Mouse (Mus musculus): ENCODE results near the gene Vps9d1.
"Not testable (repeated sequence)": the region's sequence is repeated elsewhere in the genome, so short reads cannot be mapped to it uniquely, and the experiment has no call there.

The Vps9d1 gene

GRCm38 (mm10) chr8:123252925-123253324, 1.2 kb downstream of the Vps9d1 start:
- no peak for DNase-seq

DNA sequence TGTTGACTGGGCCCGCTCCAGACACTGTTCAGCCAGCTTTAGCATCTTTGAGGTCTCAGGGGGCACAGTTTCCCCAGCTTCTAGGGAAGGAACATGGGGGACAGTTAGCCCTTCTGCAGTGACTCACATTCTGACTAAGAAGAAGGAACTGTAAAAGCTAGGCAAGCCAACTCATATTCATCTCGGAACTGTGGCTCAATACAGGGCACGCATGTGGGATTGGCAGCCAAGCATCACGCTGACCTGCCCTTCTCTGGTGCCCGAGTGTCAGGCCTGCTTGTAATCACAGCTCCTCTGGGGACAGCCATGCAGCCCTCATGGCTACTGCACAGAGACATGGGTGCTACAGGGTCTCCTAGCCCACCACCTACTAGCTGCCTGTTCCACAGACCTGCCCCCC, 3.2 kb downstream of the Vps9d1 start:
- no peak for DNase-seq

DNA sequence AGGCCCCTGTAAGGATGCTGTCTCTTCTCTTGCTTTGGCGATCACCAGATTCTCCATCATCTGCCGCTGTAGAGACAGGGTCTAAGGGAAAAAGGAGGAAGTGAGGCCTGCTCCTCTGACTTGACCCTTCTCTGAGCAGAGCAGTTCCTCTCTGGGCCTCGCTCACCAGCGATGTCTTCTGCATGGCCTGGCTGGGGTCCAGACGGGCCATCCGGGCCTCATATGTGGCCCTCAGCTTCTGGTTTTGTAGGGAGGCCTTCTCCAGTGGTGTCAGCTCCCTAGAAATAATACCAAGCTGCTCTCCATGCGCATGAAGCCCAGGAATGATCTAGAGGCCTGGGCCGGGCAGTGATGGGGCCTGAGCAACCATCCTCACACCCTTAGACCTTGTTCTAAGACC, 5.6 kb downstream of the Vps9d1 start:
- no peak for DNase-seq

GRCm38 (mm10) chr8:123247748-123248147, 6.4 kb downstream of the Vps9d1 start:
- DNase-seq = no peak

DNA sequence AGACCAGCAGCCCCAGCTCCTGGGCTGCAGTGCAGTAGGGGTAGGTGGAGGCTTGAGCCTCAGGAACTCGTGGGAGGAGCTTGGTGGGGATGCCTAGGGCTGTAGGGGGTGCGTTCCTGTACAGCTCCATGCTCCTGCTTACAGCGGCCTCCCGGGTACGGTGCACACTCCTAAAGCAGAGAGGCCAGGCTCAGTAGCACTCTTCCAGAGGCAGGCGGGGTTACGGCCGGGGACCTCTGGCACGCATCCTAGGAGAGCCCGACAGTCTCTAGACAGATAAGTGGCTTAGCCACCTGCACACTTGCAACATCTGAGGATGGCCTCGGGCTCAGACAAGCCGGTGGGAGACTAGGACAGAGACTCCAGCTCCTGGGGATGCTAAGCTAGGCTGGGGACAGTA, 8.6 kb downstream of the Vps9d1 start:
- DNase-seq = no peak

GRCm38 (mm10) chr8:123244382-123244781, 9.8 kb downstream of the Vps9d1 start:
- no peak for DNase-seq

GRCm38 (mm10) chr8:123243053-123243452, 11.1 kb downstream of the Vps9d1 start:
- no peak for DNase-seq

DNA sequence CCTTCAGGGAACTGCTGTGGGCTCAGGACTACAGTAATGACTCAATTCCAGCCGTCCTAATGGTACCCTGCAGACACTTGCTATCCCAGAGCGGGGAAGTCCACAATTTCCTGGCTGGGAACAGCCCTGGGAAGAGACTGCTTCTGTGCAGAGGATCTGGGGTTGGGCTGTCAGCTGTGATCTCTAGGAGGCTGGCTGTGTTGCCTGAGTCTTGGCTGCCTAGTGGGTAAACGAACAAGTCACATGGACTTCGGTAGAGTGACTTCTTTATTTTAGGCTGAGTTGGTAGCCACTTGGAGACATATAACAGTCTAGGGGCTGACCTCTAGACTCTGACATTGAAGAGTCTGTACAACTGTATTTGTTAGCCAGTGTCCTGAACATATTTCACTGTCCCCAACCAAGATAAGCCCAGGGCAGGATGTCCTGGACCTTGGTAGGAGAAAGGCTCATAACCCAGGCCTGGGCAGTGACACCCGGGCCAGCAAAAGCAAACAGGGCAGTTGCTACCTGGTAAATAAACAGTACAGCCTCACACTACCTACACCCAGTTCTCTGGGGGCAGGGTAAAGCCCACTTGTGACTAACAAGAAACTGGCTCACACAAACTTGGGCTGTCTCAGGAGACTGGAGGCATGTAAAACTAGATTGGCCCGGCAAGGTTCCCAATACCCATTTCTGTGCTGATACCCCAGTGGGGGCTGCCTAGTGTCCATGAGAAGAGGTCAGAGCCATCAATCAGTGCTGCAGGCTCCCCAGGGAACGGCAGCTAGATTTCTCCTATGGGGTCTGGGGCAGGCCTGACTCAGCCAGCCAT, 11.8 kb downstream of the Vps9d1 start:
- no peak for DNase-seq

GRCm38 (mm10) chr8:123239398-123239797, 14.8 kb downstream of the Vps9d1 start:
- DNase-seq = no peak

DNA sequence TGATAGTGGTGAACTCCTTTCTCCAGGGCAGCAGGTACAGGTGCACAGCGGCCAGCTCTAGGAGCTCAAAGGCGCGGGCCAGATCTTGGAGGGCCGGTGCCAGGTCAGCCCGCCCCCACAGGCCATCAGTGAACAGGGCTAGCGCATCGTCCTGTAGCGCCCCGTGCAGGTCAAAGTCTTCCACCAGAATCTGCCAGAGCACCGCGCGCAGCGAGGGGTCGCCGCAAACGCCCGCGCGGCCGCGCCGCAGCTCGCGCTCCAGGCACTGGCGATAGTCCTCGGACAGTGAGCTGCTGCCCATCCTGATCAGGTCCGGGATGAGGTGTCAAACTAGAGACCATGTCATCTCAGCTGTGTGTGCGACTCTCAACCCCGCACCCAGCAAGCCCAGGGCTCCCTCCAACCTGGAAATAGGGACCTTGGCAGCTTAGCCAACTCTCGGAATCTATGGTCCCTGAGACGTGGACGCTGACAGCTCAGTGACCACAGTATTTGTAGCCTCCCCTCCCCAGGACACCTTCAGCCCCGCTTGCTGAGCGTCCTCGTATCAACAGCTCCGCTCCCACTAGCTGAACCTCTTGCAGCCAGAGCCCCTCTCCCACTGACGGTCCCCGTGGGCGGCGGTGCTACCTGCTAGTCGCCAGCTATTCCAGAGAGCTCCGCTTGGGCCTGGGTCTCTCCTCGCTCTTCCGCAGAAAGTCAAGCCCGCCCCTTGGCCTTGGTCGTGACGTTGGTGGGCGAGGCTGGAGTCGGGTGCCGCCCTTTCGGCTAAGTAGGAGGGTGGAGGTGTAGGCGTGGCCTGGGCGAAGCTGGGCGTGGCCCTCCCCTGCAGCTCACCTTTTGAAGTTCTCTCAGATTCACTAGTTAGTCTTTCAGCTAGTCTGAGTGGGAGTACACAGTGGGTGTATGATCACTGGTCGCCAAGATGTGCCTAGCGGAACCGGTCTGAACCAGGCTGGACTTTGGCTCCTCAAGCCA, 18.3 kb downstream of the Vps9d1 start, which contains the start of gene Spata2l:
TSS of gene Spata2l (minus strand) at position 714 of the 978 bp plus-strand sequence.
- DNase-seq = peak; percentile 96

- DNase-seq = peak in 1 of 2 experiments; percentile 29
These were observed 19.1 kb downstream of the Vps9d1 start for GRCm38 (mm10) chr8:123234918-123235519.

DNA sequence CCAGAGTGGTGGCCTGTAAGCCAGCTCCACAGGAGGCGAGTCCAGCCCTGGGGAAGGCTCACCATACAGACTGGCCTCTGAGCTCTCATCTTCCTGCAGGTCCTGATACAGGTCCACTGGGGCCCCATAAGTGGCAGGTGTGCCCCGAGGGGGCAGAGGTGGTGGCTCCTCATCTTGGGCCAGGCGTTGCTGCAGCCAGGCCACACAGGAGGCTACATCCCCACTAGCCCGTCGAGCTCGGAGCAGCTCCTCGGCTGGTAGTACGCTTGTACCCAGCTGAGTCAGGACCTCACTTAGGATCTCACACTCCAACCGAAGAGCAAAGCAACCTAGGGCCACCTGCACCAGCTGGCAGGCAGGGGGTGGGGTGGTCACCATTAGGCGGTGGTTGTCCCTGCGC, 20.4 kb downstream of the Vps9d1 start:
- no peak for DNase-seq

DNA sequence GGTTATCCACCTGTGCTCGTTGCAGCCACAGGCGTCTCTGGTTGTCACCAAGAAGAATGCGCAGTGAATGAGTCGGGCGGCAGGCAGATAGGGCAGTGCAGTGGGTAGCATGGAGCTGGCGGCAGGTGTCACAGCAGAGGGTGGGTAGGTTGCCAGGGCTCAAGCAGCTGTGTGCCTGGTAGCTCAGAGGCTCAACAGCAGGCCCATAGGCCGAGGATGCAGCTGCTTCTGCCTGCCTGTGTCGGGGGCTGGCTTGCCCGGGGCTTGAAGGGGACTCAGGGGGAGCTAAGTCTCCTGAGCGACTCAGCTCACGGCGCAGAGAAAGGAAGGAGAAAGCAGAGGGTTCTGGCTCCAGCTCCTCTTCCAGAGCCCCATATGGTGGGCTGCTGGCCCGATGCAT, 20.8 kb downstream of the Vps9d1 start:
- DNase-seq = no peak

DNA sequence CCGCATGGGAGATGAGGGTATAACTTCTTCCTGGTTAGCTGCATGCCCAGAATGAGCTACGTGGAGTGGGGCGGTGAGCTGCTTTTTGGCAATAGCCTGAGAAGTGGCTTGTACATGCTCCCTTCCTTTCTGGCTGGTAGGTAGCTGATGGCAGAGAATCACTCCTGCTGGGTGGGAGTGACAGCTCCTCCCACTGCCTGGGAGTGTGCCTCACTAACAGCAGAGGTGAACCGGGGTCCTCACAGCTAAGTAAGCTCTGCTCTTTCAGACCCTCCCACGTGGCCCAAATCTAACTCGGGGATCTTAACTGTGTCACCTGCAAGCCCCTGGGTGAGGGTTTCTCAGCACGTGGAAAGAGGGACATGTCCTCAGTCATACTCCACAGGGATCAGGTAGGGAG, 21.6 kb downstream of the Vps9d1 start:
- no peak for DNase-seq

- no peak for DNase-seq
These were observed 22.4 kb downstream of the Vps9d1 start for GRCm38 (mm10) chr8:123231742-123232141.

GRCm38 (mm10) chr8:123230326-123230725, 23.8 kb downstream of the Vps9d1 start:
- not testable (repeated sequence) for DNase-seq

DNA sequence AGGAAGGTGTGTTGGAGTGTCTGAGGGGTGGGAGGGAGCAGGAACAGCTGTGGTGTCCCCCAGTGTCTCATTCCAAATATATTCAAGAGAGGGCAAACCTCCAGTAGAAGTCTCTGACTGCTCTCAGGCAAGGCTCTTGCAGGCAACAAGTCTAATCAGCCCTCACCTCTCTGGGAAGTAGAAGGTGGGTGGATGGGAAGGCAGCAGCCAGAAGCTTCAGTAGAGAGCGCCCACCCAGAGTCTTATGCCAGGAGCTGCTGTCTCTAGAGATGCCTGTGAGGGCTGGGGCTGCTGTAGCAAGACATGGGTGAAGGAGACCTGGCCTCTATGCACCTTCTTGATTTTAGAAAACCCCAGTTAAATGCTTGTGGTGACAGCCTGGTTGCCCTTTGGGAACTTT, 25.7 kb downstream of the Vps9d1 start:
- no peak for DNase-seq

DNA sequence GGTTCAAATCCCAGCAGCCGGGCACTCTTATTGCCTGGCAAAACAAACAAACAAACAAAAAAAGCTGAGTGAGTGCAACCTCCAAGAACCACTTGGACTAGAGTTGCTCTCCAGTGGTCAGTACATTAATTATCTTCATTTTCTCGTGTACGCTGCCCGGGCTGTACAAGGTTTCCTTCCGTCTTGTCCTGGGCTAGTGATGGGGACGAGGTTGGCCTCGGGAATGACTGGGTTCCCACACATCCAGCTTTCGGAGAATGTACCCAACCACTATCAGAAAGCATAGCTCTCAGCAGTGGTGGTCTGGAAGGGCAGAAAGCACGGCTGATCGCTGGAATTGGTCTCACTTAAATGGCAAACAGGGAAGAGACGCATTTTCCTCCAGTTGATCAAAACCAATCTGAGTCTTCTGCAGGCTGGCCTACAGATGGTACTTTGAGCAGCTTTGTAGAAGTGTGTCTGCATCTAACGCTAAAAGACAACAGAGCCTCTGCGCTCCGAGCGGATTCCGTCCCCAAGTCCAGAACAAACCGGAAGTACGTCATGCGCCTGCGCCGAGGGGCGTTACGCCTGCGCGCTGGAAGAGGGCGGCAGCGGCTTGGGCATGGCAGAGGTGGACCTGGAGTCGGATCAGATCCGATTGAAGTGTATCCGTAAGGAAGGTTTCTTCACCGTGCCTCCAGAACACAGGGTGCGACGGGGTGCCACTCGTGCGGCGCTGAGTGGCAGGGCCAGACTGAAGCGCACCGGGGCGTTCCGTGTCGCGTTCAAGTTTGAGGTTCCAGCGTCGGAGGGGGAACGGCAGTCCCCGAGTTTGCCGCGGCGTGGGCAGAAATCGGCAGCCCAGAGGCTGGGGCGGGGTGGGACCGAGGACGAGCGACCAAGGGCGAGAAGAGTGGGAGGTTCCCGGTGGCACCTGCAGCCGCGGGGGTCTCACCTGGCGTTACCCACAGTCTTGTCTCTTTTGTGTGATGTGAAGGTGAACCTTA, 29.6 kb downstream of the Vps9d1 start, which contains the start of gene Cdk10:
TSS of gene Cdk10 (plus strand) at position 565 of the 989 bp plus-strand sequence.
- peak; percentile 87 to 89 for DNase-seq

GRCm38 (mm10) chr8:123220917-123221316, 33.2 kb downstream of the Vps9d1 start:
- no peak for DNase-seq

- no peak for DNase-seq
These were observed 38.7 kb downstream of the Vps9d1 start for GRCm38 (mm10) chr8:123215430-123215829.

DNA sequence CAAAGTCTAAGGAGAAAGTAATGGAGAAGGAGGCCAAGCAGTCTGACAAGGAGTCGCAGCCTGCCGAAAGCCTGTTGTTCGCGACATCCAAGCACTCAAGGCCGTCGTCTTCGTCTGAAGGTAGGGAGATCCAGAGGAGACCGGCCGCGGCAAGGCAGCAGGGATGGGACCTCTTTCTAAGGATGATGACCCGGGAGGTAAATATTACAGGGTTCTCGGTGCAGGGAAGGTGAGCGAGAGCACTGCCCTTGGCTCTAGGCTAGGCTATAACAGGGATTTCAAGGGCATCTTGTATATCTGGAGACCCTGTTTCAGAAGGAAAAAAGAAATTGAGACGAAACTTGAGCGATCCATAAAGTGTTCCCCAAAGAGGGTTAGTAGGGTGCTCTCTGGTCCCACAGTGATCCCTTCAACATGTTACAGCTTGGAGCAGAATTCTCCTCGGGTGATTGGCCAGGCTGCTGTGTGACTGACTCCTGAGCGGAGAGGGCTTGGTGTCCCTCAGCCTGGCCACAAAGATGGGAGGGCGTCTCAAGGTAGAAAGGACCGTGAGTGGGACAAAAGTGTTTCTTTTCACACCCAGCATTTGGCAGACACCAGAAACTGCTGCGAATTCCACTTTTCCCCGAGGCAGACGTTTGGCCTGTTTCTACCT, 40.9 kb downstream of the Vps9d1 start:
- no peak for DNase-seq

Measured in thymus, postnatal 36 days (tissue).